Comparison of ENCODE assay signal across 14 mouse cellular contexts in the genomic region with DNA sequence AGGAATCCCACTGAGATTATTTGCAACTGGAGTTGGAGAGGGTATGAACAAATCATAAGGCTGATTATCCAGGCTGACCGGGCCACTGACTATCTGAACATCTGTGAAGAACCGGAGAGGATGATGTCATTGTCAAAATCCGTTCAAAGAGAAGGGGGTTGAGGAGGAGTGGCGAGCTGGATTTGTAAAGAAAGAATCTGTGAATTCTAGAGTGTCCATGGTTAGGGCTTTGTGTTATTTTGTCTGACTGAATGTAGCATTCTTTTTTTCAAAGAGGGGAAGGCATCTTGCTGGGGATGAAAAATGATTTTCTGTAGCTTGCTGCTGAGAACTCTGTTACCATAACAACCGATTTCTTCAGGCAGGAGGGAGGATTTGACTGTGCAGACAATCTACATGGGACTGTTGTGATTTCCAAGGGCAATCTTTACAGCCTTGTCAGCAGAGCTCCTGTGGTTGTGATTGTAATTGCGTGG. TPM values are rescaled to one million over a fixed set of nuclear protein-coding genes. Genes with fewer than 3 reads are reported as not detected.
DNase-seq lines count a peak whose midpoint lies in the region; ATAC-seq and TF ChIP-seq lines count a peak whose summit lies in the region.
"Had no signal": no experiment of that assay in that cellular context is flagged by ENCODE, and none has a peak within 500 bp of the region (broad histone marks: within the 10 kb centered on the region; RNA-seq: fewer than 3 reads in every experiment).

No protein-coding gene starts in this region.

- no peak for TF ChIP-seq CTCF in intestine, postnatal 0 days (IDR thresholded peaks at IDR 0.05; ENCODE audit: low read depth)
- no peak for TF ChIP-seq CTCF in gastrocnemius, adult 2 months (IDR thresholded peaks at IDR 0.05)

- DNase-seq in heart, adult 11 months, result peak; percentile 49
- no peak for DNase-seq in heart, adult 8-10 months (ENCODE audit: low spot score)
- DNase-seq in R1 (ENCODE audit: low read depth, low spot score), result peak; percentile 5
- DNase-seq in gastrocnemius, adult 2 months, result no peak
- DNase-seq in thymus, adult 18-20 months, result no peak
- DNase-seq: adrenal gland, postnatal 14 days had no signal

- peaks cover 14% of the 10 kb centered on the region for H3K4me1 ChIP-seq in hindbrain, embryonic 13.5 days (replicated peaks)
- peaks cover 19% of the 10 kb centered on the region for H3K4me1 ChIP-seq in midbrain, embryonic 15.5 days
- H3K4me1 ChIP-seq in intestine, postnatal 0 days (replicated peaks; ENCODE audit: control insufficient read depth, insufficient read depth, low read length), result no peaks in the 10 kb centered on the region
- H3K4me1 ChIP-seq: limb, embryonic 13.5 days; lung, embryonic 15.5 days had no signal

- H3K27ac ChIP-seq in hindbrain, embryonic 13.5 days, result peak overlapping the region; percentile 76
- peak overlapping the region; percentile 89 for H3K27ac ChIP-seq in midbrain, embryonic 15.5 days
- no peak overlapping the region for H3K27ac ChIP-seq in intestine, postnatal 0 days (ENCODE audit: low read depth, low read length)
- no peak overlapping the region for H3K27ac ChIP-seq in gastrocnemius, adult 2 months
- H3K27ac ChIP-seq: kidney, postnatal 0 days; limb, embryonic 13.5 days; lung, embryonic 15.5 days had no signal

- H3K4me2 ChIP-seq in hindbrain, embryonic 13.5 days, result peak overlapping the region; percentile 17; the same call in 1 of the 2 replicates
- peak overlapping the region; percentile 17 for H3K4me2 ChIP-seq in midbrain, embryonic 15.5 days
- H3K4me2 ChIP-seq in intestine, postnatal 0 days (replicated peaks; ENCODE audit: low read depth), result no peak overlapping the region
- H3K4me2 ChIP-seq: limb, embryonic 13.5 days; lung, embryonic 15.5 days had no signal

- H3K9me3 ChIP-seq in hindbrain, embryonic 13.5 days, result no peaks in the 10 kb centered on the region
- H3K9me3 ChIP-seq in midbrain, embryonic 15.5 days, result no peaks in the 10 kb centered on the region
- H3K9me3 ChIP-seq in intestine, postnatal 0 days (ENCODE audit: control insufficient read depth), result no peaks in the 10 kb centered on the region
- H3K9me3 ChIP-seq: limb, embryonic 13.5 days; lung, embryonic 15.5 days had no signal

- WGBS in hindbrain, embryonic 13.5 days, result 17% methylated on average over 6 of the region's 6 CpGs
- 14% methylated on average over 6 of the region's 6 CpGs for WGBS in midbrain, embryonic 15.5 days
- whole genome bisulfite sequencing in intestine, postnatal 0 days, result 52% methylated on average over 6 of the region's 6 CpGs

- H3K9ac ChIP-seq in hindbrain, embryonic 13.5 days, result no peak overlapping the region
- no peak overlapping the region for H3K9ac ChIP-seq in midbrain, embryonic 15.5 days
- H3K9ac ChIP-seq in intestine, postnatal 0 days (ENCODE audit: low read depth, low read length), result no peak overlapping the region
- H3K9ac ChIP-seq: limb, embryonic 13.5 days; lung, embryonic 15.5 days had no signal

- H3K27me3 ChIP-seq in hindbrain, embryonic 13.5 days, result no peaks in the 10 kb centered on the region
- H3K27me3 ChIP-seq in midbrain, embryonic 15.5 days (replicated peaks), result no peaks in the 10 kb centered on the region
- H3K27me3 ChIP-seq in intestine, postnatal 0 days (replicated peaks; ENCODE audit: control insufficient read depth, insufficient read depth, low read length), result no peaks in the 10 kb centered on the region
- H3K27me3 ChIP-seq: limb, embryonic 13.5 days; lung, embryonic 15.5 days had no signal

- peak; percentile 87 for ATAC-seq in hindbrain, embryonic 13.5 days (ENCODE audit: low FRiP score)
- ATAC-seq in midbrain, embryonic 15.5 days (replicated peaks), result peak; percentile 94
- ATAC-seq in intestine, postnatal 0 days, result no peak
- ATAC-seq: Patski had no signal

- intact Hi-C loops in gastrocnemius, adult 2 months (cut with DNase I), result no loop called here

- H3K36me3 ChIP-seq in hindbrain, embryonic 13.5 days, result no peaks in the 10 kb centered on the region
- no peaks in the 10 kb centered on the region for H3K36me3 ChIP-seq in midbrain, embryonic 15.5 days (replicated peaks)
- no peaks in the 10 kb centered on the region for H3K36me3 ChIP-seq in intestine, postnatal 0 days (ENCODE audit: control insufficient read depth, insufficient read depth)
- H3K36me3 ChIP-seq: limb, embryonic 13.5 days; lung, embryonic 15.5 days had no signal

- no peak overlapping the region for H3K4me3 ChIP-seq in hindbrain, embryonic 13.5 days
- no peak overlapping the region for H3K4me3 ChIP-seq in midbrain, embryonic 15.5 days
- no peak overlapping the region for H3K4me3 ChIP-seq in intestine, postnatal 0 days (ENCODE audit: low read depth, low read length)
- H3K4me3 ChIP-seq in gastrocnemius, adult 2 months, result no peak overlapping the region
- H3K4me3 ChIP-seq: limb, embryonic 13.5 days; lung, embryonic 15.5 days had no signal

RNA-seq across cellular contexts. Expression of a gene that starts 28.6 kb away (rescaled TPM):
- 1 to 10 TPM; 2.1 to 2.6 (median 2.2) TPM for total RNA-seq in heart, adult 8-10 months (2022)
- polyA plus RNA-seq in hindbrain, embryonic 13.5 days (2015; fragmentation: Nextera tagmentation; extraction: Ambion mirVana), result 1.1 and 1.3 TPM in 2 replicates
- 2.3 TPM in 2 replicates for polyA plus RNA-seq in midbrain, embryonic 15.5 days (2015; fragmentation: Nextera tagmentation; extraction: Ambion mirVana)
- polyA plus RNA-seq in intestine, postnatal 0 days (2015; fragmentation: Nextera tagmentation; extraction: Ambion mirVana), result 0.30 and 0.38 TPM in 2 replicates
- total RNA-seq in gastrocnemius, adult 2 months (2021), result under 1 TPM; 0.10 to 0.33 TPM
- total RNA-seq: neutrophil, adult 5-6 weeks had no signal
- polyA plus RNA-seq: Patski had no signal

Comparison
In these comparisons a context has a peak if more than half of its experiments do, and no peak if none do; other contexts are left out.
1. DNase-seq: peak in heart, adult 11 months (single experiment) and R1 (single experiment); none in heart, adult 8-10 months (single experiment), gastrocnemius, adult 2 months (single experiment) and thymus, adult 18-20 months (0 of 2).
2. H3K27ac ChIP-seq: peak in hindbrain, embryonic 13.5 days (single experiment) and midbrain, embryonic 15.5 days (single experiment); none in intestine, postnatal 0 days (single experiment) and gastrocnemius, adult 2 months (single experiment).